Mouse (Mus musculus): ENCODE measurements around the gene Wnt7b. TPM values are rescaled to one million over a fixed set of nuclear protein-coding genes. Genes with fewer than 3 reads are reported as not detected.

Gene Wnt7b
- not detected in 4 replicates for total RNA-seq (2023; ENCODE audit: inconsistent age)

GRCm38 (mm10) chr15:85582356-85582910 lies at the start of gene Wnt7b:
Wnt7b (minus strand) TSS chr15:85582473.

GRCm38 (mm10) chr15:85503127-85503526 lies 79.1 kb downstream of the Wnt7b start, which contains the start of gene 7530416G11Rik:
7530416G11Rik (minus strand) TSS chr15:85503227.

Other genes starting within 250 kb of the Wnt7b start
- 45.9 to 50.1 TPM (median 47.5 TPM) in 4 replicates for gene Atxn10, start 246.2 kb downstream of the Wnt7b start, total RNA-seq (2023; ENCODE audit: inconsistent age)
- gene 7530416G11Rik, start 79.2 kb downstream of the Wnt7b start, total RNA-seq (2023; ENCODE audit: inconsistent age), result not detected in 4 replicates
- gene Ppara, start 152.5 kb upstream of the Wnt7b start, total RNA-seq (2023; ENCODE audit: inconsistent age), result not detected in 4 replicates
- 13.5 to 20.9 TPM (median 15.0 TPM) in 4 replicates for gene Cdpf1, start 229.2 kb upstream of the Wnt7b start, total RNA-seq (2023; ENCODE audit: inconsistent age)
- gene Pkdrej, start 239.3 kb upstream of the Wnt7b start, total RNA-seq (2023; ENCODE audit: inconsistent age), result not detected in 4 replicates
- 13.2 to 16.1 TPM (median 14.3 TPM) in 4 replicates for gene Ttc38, start 249.8 kb upstream of the Wnt7b start, total RNA-seq (2023; ENCODE audit: inconsistent age)